Mouse (Mus musculus) cortical plate, adult 2 months (tissue): Measurements from ENCODE around the gene Rspo1.

Source experiments
- CTCF ChIP-seq: fragments of 200-500 bp; IDR thresholded peaks from 2 replicates; pipeline ENCODE4 v1.5.1; 2011; ENCODE audit warnings: mild to moderate bottlenecking, control low read depth, low read length; ENCODE audit not compliant: insufficient read depth; ENCODE audit errors: extremely low read depth
- POLR2A ChIP-seq: fragments of 200-500 bp; IDR thresholded peaks from 2 replicates; pipeline ENCODE4 v1.6.1; 2011; ENCODE audit warnings: mild to moderate bottlenecking, low read length, control low read depth; ENCODE audit not compliant: insufficient read depth; ENCODE audit errors: extremely low read depth

GRCm38 (mm10) chr4:125015806-125016635 lies 29.8 kb downstream of the Rspo1 start, which contains the start of gene Gnl2:
- TF ChIP-seq CTCF (no peak), POLR2A (no peak)
